In genomic region chr9:88746046-88746445, GRCm38 (mm10) we compare ENCODE assay signal across 20 mouse cellular contexts. TPM values are rescaled to one million over a fixed set of nuclear protein-coding genes. Genes with fewer than 3 reads are reported as not detected.
"Had no signal": no experiment of that assay in that cellular context is flagged by ENCODE, and none has a peak within 500 bp of the region (broad histone marks: within the 10 kb centered on the region; RNA-seq: fewer than 3 reads in every experiment).

No protein-coding gene starts in this region.

RNA-seq across cellular contexts. Expression of gene Bcl2a1d, which starts 14.3 kb away (rescaled TPM):
- total RNA-seq: common myeloid progenitor, adult 5-6 weeks; gastrocnemius, adult 2 months; gastrocnemius, adult 8-10 months; gastrocnemius, postnatal 14 days; gastrocnemius, postnatal 25 days; gastrocnemius, postnatal 36 days had no signal
- polyA plus RNA-seq: cortical plate, adult 2 months; embryonic facial prominence, embryonic 10.5 days; embryonic facial prominence, embryonic 11.5 days; embryonic facial prominence, embryonic 12.5 days; embryonic facial prominence, embryonic 15.5 days; erythroblast, embryonic 14.5 days; forebrain, embryonic 10.5 days; forebrain, embryonic 11.5 days; forebrain, embryonic 12.5 days; forebrain, embryonic 13.5 days; forebrain, embryonic 14.5 days; forebrain, embryonic 15.5 days; forebrain, embryonic 16.5 days; forebrain, postnatal 0 days had no signal
